Comparison of ENCODE assay signal across 16 mouse cellular contexts in the genomic region with DNA sequence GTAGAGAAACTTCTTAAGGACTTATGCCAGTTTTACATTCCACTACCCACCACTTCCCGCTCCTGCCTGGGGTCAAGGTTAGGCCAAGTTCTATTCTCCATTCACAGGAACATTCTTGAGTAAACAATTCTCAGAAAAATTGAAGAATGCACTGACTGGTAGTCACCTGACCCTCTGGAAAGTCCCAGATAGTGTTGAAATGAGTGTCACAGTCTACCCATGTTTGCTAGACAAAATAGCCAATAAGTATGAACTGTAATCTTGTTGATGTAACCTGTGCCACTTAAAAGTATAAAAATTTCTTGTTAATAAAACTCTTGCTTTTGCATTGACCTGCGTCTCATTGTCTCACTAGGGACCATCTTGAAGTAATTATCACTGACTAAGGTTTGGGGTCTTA.
"Had no signal": no experiment of that assay in that cellular context is flagged by ENCODE, and none has a peak within 500 bp of the region (broad histone marks: within the 10 kb centered on the region; RNA-seq: fewer than 3 reads in every experiment).

No protein-coding gene starts in this region.

- H3K9me3 ChIP-seq: neural tube, embryonic 13.5 days; neural tube, embryonic 15.5 days; stomach, embryonic 15.5 days had no signal

- H3K27me3 ChIP-seq: neural tube, embryonic 13.5 days; neural tube, embryonic 15.5 days; stomach, embryonic 15.5 days had no signal

- H3K36me3 ChIP-seq: neural tube, embryonic 13.5 days; neural tube, embryonic 15.5 days; stomach, embryonic 15.5 days had no signal

- H3K4me3 ChIP-seq: neural tube, embryonic 13.5 days; neural tube, embryonic 15.5 days; stomach, embryonic 15.5 days had no signal

- H3K4me2 ChIP-seq: neural tube, embryonic 13.5 days; neural tube, embryonic 15.5 days; stomach, embryonic 15.5 days had no signal

- H3K4me1 ChIP-seq: neural tube, embryonic 13.5 days; neural tube, embryonic 15.5 days; stomach, embryonic 15.5 days had no signal

- DNase-seq: retina, postnatal 1 day; right cerebral cortex, adult 18-20 months; right cerebral cortex, postnatal 14 days; right cerebral cortex, postnatal 25 days; right cerebral cortex, postnatal 4 days; spleen, adult 18-20 months; thymus, adult 18-20 months; thymus, adult 2 months; thymus, postnatal 14 days; thymus, postnatal 25 days; thymus, postnatal 36 days; thymus, postnatal 4 days had no signal

- H3K27ac ChIP-seq: neural tube, embryonic 13.5 days; neural tube, embryonic 15.5 days; stomach, embryonic 15.5 days; stomach, postnatal 0 days had no signal

- H3K9ac ChIP-seq: neural tube, embryonic 13.5 days; neural tube, embryonic 15.5 days; stomach, embryonic 15.5 days had no signal
